Mouse (Mus musculus) thymus, adult 2 months (tissue): ENCODE data around the gene Akap2.

ENCODE experiments used
- CTCF ChIP-seq: fragments of 200-500 bp; IDR thresholded peaks from 2 replicates; pipeline ENCODE4 v1.5.1; 2012; ENCODE audit warnings: mild to moderate bottlenecking, control low read depth, low read length, moderate library complexity, borderline replicate concordance; ENCODE audit not compliant: control insufficient read depth, poor library complexity, insufficient read depth; ENCODE audit errors: extremely low read depth
- POLR2A ChIP-seq: fragments of 200-500 bp; IDR thresholded peaks from 2 replicates; pipeline ENCODE4 v1.6.1; 2012; ENCODE audit warnings: mild to moderate bottlenecking, low read length, control low read depth, moderate library complexity; ENCODE audit not compliant: control insufficient read depth, poor library complexity, insufficient read depth; ENCODE audit errors: extremely low read depth

GRCm38 (mm10) chr4:57703574-57704470 is 13.6 kb upstream of the Akap2 start:
- TF ChIP-seq CTCF (no peak), POLR2A (no peak)
